Mouse (Mus musculus) hindbrain, embryonic 16.5 days (tissue): Measurements from ENCODE around the gene Myh7b. TPM values are rescaled to one million over a fixed set of nuclear protein-coding genes. Genes with fewer than 3 reads are reported as not detected.
A peak's percentile ranks its signal among the peaks of the same experiment; 100 is the strongest.

Source experiments
- ATAC-seq: fragments of 200-750 bp; cut with Nextera tagmentation; 2 replicates; pipeline ENCODE4 v1.8.0; 2017; ENCODE audit warnings: moderate TSS enrichment, moderate library complexity
- H3K27ac ChIP-seq: fragments of 300-500 bp; sonication (generic); 2 replicates; pipeline ENCODE4 v1.5.1; 2014; ENCODE audit warnings: low read depth, mild to moderate bottlenecking, control low read depth, low read length, moderate library complexity
- H3K27me3 ChIP-seq: fragments of 300-500 bp; sonication (generic); replicated peaks from 2 replicates; pipeline ENCODE4 v1.6.1; 2014; ENCODE audit warnings: low read length; ENCODE audit not compliant: control insufficient read depth, insufficient read depth
- H3K36me3 ChIP-seq: fragments of 300-500 bp; sonication (generic); 2 replicates; pipeline ENCODE4 v1.6.1; 2014; ENCODE audit warnings: mild to moderate bottlenecking, low read length, moderate library complexity, mixed read lengths; ENCODE audit not compliant: control insufficient read depth, insufficient read depth
- H3K4me1 ChIP-seq: fragments of 300-500 bp; sonication (generic); 2 replicates; pipeline ENCODE4 v1.6.1; 2014; ENCODE audit warnings: low read depth, low read length; ENCODE audit not compliant: control insufficient read depth, insufficient read depth
- H3K4me2 ChIP-seq: fragments of 300-500 bp; sonication (generic); 2 replicates; pipeline ENCODE4 v1.6.1; 2014; ENCODE audit warnings: mild to moderate bottlenecking, low read length, control low read depth, moderate library complexity
- H3K4me3 ChIP-seq: fragments of 300-500 bp; sonication (generic); 2 replicates; pipeline ENCODE4 v1.5.1; 2014; ENCODE audit warnings: mild to moderate bottlenecking, low read length, control low read depth, moderate library complexity
- H3K9ac ChIP-seq: fragments of 300-500 bp; sonication (generic); 2 replicates; pipeline ENCODE4 v1.6.1; 2014; ENCODE audit warnings: low read depth, mild to moderate bottlenecking, control low read depth, low read length, moderate library complexity
- H3K9me3 ChIP-seq: fragments of 300-500 bp; sonication (generic); 2 replicates; pipeline ENCODE4 v1.6.1; 2014; ENCODE audit warnings: mild to moderate bottlenecking, low read length, moderate library complexity; ENCODE audit not compliant: control insufficient read depth
- WGBS: fragments of 180-500 bp; shearing (Covaris S2); extraction: QIAGEN DNeasy Blood & Tissue Kit; methylation state at CpG from one replicate; pipeline ENCODE4 v1.1.7; 2014; 5-methylcytosine and 5-hydroxymethylcytosine counted together
- microRNA counts: library from miRNA; unstranded; fragments of <30 nt; microRNA quantifications from one replicate; lab custom pipeline; 2016
- microRNA-seq: library from miRNA; unstranded; fragments of <30 nt; microRNA quantifications from one replicate; pipeline ENCODE4, GENCODE M21; 2017
- polyA plus RNA-seq: library from polyadenylated mRNA; unstranded; fragments of >200 nt; fragmentation: Nextera tagmentation; extraction: Ambion mirVana; gene quantifications from 2 replicates; pipeline ENCODE4 v1.2.1, GENCODE M21; 2015

The Myh7b gene
- polyA plus RNA-seq, 1 experiment from 2014 or later: 1.7 TPM

GRCm38 (mm10) chr2:155681874-155682273 is 70.9 kb downstream of the Myh7b start:
- H3K9me3 ChIP-seq: no peaks in the 10 kb centered on the region
- 92% methylated on average over 2 of the region's 2 CpGs for WGBS
- ATAC-seq: no peak

GRCm38 (mm10) chr2:155683137-155683536 is 72.1 kb downstream of the Myh7b start:
- H3K9ac ChIP-seq: no peak overlapping the region
- WGBS: 70% methylated on average over 3 of the region's 3 CpGs
- H3K4me1 ChIP-seq: no peaks in the 10 kb centered on the region; the same call in 1 of the 2 replicates
- ATAC-seq: no peak
- H3K4me3 ChIP-seq: no peak overlapping the region
- H3K4me2 ChIP-seq: no peak overlapping the region
- no peaks in the 10 kb centered on the region for H3K27me3 ChIP-seq
- no peak overlapping the region for H3K27ac ChIP-seq
- no peaks in the 10 kb centered on the region for H3K36me3 ChIP-seq
- no peaks in the 10 kb centered on the region for H3K9me3 ChIP-seq

More at GRCm38 (mm10) chr2:155681874-155682273, 70.9 kb downstream of the Myh7b start:
- Histone ChIP-seq H3K4me2 (no peak overlapping the region), H3K27ac (no peak overlapping the region), H3K4me3 (no peak overlapping the region), H3K27me3 (no peaks in the 10 kb centered on the region), H3K9ac (no peak overlapping the region), H3K4me1 (no peaks in the 10 kb centered on the region; the same call in 1 of the 2 replicates), H3K36me3 (no peaks in the 10 kb centered on the region)

- Histone ChIP-seq H3K36me3 (no peaks in the 10 kb centered on the region), H3K4me1 (no peaks in the 10 kb centered on the region; the same call in 1 of the 2 replicates), H3K27me3 (no peaks in the 10 kb centered on the region), H3K9me3 (no peaks in the 10 kb centered on the region), H3K4me3 (no peak overlapping the region), H3K9ac (no peak overlapping the region), H3K4me2 (no peak overlapping the region), H3K27ac (no peak overlapping the region)
- ATAC-seq: no peak
- WGBS: 91% methylated on average over 5 of the region's 5 CpGs
Measured at GRCm38 (mm10) chr2:155683821-155684220, 72.8 kb downstream of the Myh7b start.

MicroRNAs encoded within 50 kb of the gene (microRNA counts, 519-probe panel; counts per million panel counts)
- microRNA mmu-miR-499 (lab: Ali Mortazavi, UCI): 1,337 counts per million, percentile 10 among the panel's probes with 10 or more counts

Small RNA genes lying within 50 kb of the gene (microRNA-seq; reads per million reads assigned to microRNA genes)
- 12.7 reads per million, percentile 28 among the genes with 10 or more reads in this experiment for gene Mir499

Other genes starting within 250 kb of the Myh7b start
- gene Trp53inp2, start 230.2 kb upstream of the Myh7b start, polyA plus RNA-seq: 92.1 and 116 TPM in 2 replicates
- gene Ncoa6, start 137.3 kb upstream of the Myh7b start, polyA plus RNA-seq: 15.8 and 19.4 TPM in 2 replicates
- 28.4 and 29.3 TPM in 2 replicates for gene Acss2, start 93.3 kb upstream of the Myh7b start, polyA plus RNA-seq
- 89.4 and 89.9 TPM in 2 replicates for gene Ggt7, start 93.0 kb upstream of the Myh7b start, polyA plus RNA-seq
- 15.7 and 17.5 TPM in 2 replicates for gene Gss, start 18.4 kb upstream of the Myh7b start, polyA plus RNA-seq
- 155 and 168 TPM in 2 replicates for gene Trpc4ap, start 81.2 kb downstream of the Myh7b start, polyA plus RNA-seq
- gene Edem2, start 118.3 kb downstream of the Myh7b start, polyA plus RNA-seq: 42.4 and 45.5 TPM in 2 replicates
- gene Gm17581, start 124.7 kb downstream of the Myh7b start, polyA plus RNA-seq: not detected in 2 replicates
- gene Procr, start 139.9 kb downstream of the Myh7b start, polyA plus RNA-seq: 2.3 and 3.7 TPM in 2 replicates
- gene Mmp24, start 164.1 kb downstream of the Myh7b start, polyA plus RNA-seq: 16.0 and 16.8 TPM in 2 replicates
- gene BC029722, start 208.2 kb downstream of the Myh7b start, polyA plus RNA-seq: 43.6 and 47.5 TPM in 2 replicates
- 151 TPM in 2 replicates for gene Eif6, start 215.7 kb downstream of the Myh7b start, polyA plus RNA-seq
- gene Fam83c, start 223.6 kb downstream of the Myh7b start, polyA plus RNA-seq: 0.41 and 0.61 TPM in 2 replicates